Mouse (Mus musculus): Measurements from ENCODE around the gene Gm49383.

GRCm38 (mm10) chr12:69155923-69156322 lies 41.0 kb downstream of the Gm49383 start:
- TF ChIP-seq ZC3H11A (IDR thresholded peaks at IDR 0.05; ENCODE audit: borderline replicate concordance, low read depth, low read length) (no peak), CHD2 (IDR thresholded peaks at IDR 0.05; ENCODE audit: low read depth, low read length) (no peak), MAFK (IDR thresholded peaks at IDR 0.05; ENCODE audit: insufficient read depth, low read depth, low read length) (no peak), ZNF384 (IDR thresholded peaks at IDR 0.05; ENCODE audit: low read depth, low read length) (no peak), HCFC1 (IDR thresholded peaks at IDR 0.05; ENCODE audit: borderline replicate concordance, insufficient read depth, low read length) (no peak)
